Mouse (Mus musculus) midbrain, postnatal 0 days (tissue): Measurements from ENCODE around the gene Ccdc73. TPM values are rescaled to one million over a fixed set of nuclear protein-coding genes. Genes with fewer than 3 reads are reported as not detected.

Experiments
- ATAC-seq: fragments of 200-750 bp; cut with Nextera tagmentation; 2 replicates; pipeline ENCODE4 v1.8.0; 2017; ENCODE audit warnings: moderate number of reproducible peaks, mild to moderate bottlenecking, moderate TSS enrichment, moderate library complexity; ENCODE audit not compliant: low FRiP score
- DNase-seq: peaks from one replicate; pipeline ENCODE4 v3.0.0-alpha.2; 2015; ENCODE audit warnings: low spot score
- H3K27ac ChIP-seq: fragments of 300-500 bp; sonication (generic); 2 replicates; pipeline ENCODE4 v1.5.1; 2014; ENCODE audit warnings: low read depth, mild to moderate bottlenecking, low read length, mixed read lengths
- H3K27me3 ChIP-seq: fragments of 300-500 bp; sonication (generic); 2 replicates; pipeline ENCODE4 v1.6.1; 2014; ENCODE audit warnings: low read length, control low read depth, mixed read lengths; ENCODE audit not compliant: insufficient read depth
- H3K36me3 ChIP-seq: fragments of 300-500 bp; sonication (generic); 2 replicates; pipeline ENCODE4 v1.6.1; 2014; ENCODE audit warnings: low read length, control low read depth, mixed read lengths; ENCODE audit not compliant: insufficient read depth
- H3K4me1 ChIP-seq: fragments of 300-500 bp; sonication (generic); 2 replicates; pipeline ENCODE4 v1.6.1; 2014; ENCODE audit warnings: mild to moderate bottlenecking, control low read depth, antibody characterized with exemption, low read length, mixed read lengths; ENCODE audit not compliant: insufficient read depth
- H3K4me2 ChIP-seq: fragments of 300-500 bp; sonication (generic); 2 replicates; pipeline ENCODE4 v1.6.1; 2014; ENCODE audit warnings: low read depth, mild to moderate bottlenecking, low read length, mixed read lengths; ENCODE audit not compliant: poor library complexity, severe bottlenecking
- H3K4me3 ChIP-seq: fragments of 300-500 bp; sonication (generic); 2 replicates; pipeline ENCODE4 v1.5.1; 2014; ENCODE audit warnings: low read depth, mild to moderate bottlenecking, low read length, moderate library complexity
- H3K9ac ChIP-seq: fragments of 300-500 bp; sonication (generic); replicated peaks from 2 replicates; pipeline ENCODE4 v1.6.1; 2014; ENCODE audit warnings: mild to moderate bottlenecking, low read length, moderate library complexity, mixed read lengths; ENCODE audit not compliant: poor library complexity, severe bottlenecking
- H3K9me3 ChIP-seq: fragments of 300-500 bp; sonication (generic); 2 replicates; pipeline ENCODE4 v1.6.1; 2016; ENCODE audit warnings: low read length, control low read depth
- CTCF ChIP-seq: IDR thresholded peaks from 2 replicates; pipeline ENCODE4 v1.5.1; 2016; ENCODE audit warnings: antibody characterized with exemption, mild to moderate bottlenecking
- WGBS: fragments of 180-500 bp; shearing (Covaris S2); extraction: QIAGEN DNeasy Blood & Tissue Kit; methylation state at CpG from one replicate; pipeline ENCODE4 v1.1.7; 2014; 5-methylcytosine and 5-hydroxymethylcytosine counted together
- polyA plus RNA-seq: library from polyadenylated mRNA; unstranded; fragments of >200 nt; fragmentation: Nextera tagmentation; extraction: Ambion mirVana; gene quantifications from 2 replicates; pipeline ENCODE4 v1.2.1, GENCODE M21; 2015
- total RNA-seq: library from RNA; depleted of rRNA; stranded (reverse); fragments of >200 nt; gene quantifications from 2 replicates; pipeline ENCODE4 v1.2.3, GENCODE M21; 2014; rRNA removed

Gene Ccdc73
- total and polyA plus RNA-seq, 2 experiments from 2014 or later, result 0.71 to 4.5 TPM

GRCm38 (mm10) chr2:105058577-105059116 is 191.0 kb downstream of the Ccdc73 start:
- 78% methylated on average over 7 of the region's 7 CpGs for WGBS
- no peak for TF ChIP-seq CTCF
- no peak overlapping the region for H3K9ac ChIP-seq
- no peaks in the 10 kb centered on the region for H3K36me3 ChIP-seq
- no peak for ATAC-seq
- H3K9me3 ChIP-seq, result no peaks in the 10 kb centered on the region
- no peaks in the 10 kb centered on the region for H3K27me3 ChIP-seq
- no peak overlapping the region for H3K27ac ChIP-seq
- no peaks in the 10 kb centered on the region for H3K4me1 ChIP-seq
- no peak overlapping the region for H3K4me2 ChIP-seq
- no peak overlapping the region for H3K4me3 ChIP-seq
- no peak for DNase-seq

- ATAC-seq (no peak), DNase-seq (no peak)
- no peak overlapping the region for H3K4me3 ChIP-seq
- H3K9ac ChIP-seq, result no peak overlapping the region
- no peak overlapping the region for H3K4me2 ChIP-seq
- no peak for TF ChIP-seq CTCF
- no peaks in the 10 kb centered on the region for H3K9me3 ChIP-seq
- no peak overlapping the region for H3K27ac ChIP-seq
- H3K4me1 ChIP-seq, result no peaks in the 10 kb centered on the region
- no peaks in the 10 kb centered on the region for H3K27me3 ChIP-seq
- WGBS, result 55% methylated on average over 7 of the region's 7 CpGs
- H3K36me3 ChIP-seq, result no peaks in the 10 kb centered on the region
Observed at GRCm38 (mm10) chr2:105062741-105063372, 195.3 kb downstream of the Ccdc73 start.

Other genes with a start within 250 kb of the Ccdc73 start
- gene Tcp11l1, start 155.6 kb upstream of the Ccdc73 start, total RNA-seq, result 27.8 and 28.2 TPM in 2 replicates
- gene Tcp11l1, start 155.6 kb upstream of the Ccdc73 start, polyA plus RNA-seq, result 51.6 and 58.8 TPM in 2 replicates
- not detected in 2 replicates for gene Pin1rt1, start 151.4 kb upstream of the Ccdc73 start, total RNA-seq
- not detected in 2 replicates for gene Pin1rt1, start 151.4 kb upstream of the Ccdc73 start, polyA plus RNA-seq
- gene Depdc7, start 124.9 kb upstream of the Ccdc73 start, total RNA-seq, result 1.9 and 2.3 TPM in 2 replicates
- gene Depdc7, start 124.9 kb upstream of the Ccdc73 start, polyA plus RNA-seq, result 0.90 and 1.5 TPM in 2 replicates
- gene Qser1, start 51.0 kb upstream of the Ccdc73 start, total RNA-seq, result 14.1 TPM in 2 replicates
- gene Qser1, start 51.0 kb upstream of the Ccdc73 start, polyA plus RNA-seq, result 2.9 and 3.4 TPM in 2 replicates
- gene Prrg4, start 17.9 kb upstream of the Ccdc73 start, total RNA-seq, result 1.5 and 3.9 TPM in 2 replicates
- gene Prrg4, start 17.9 kb upstream of the Ccdc73 start, polyA plus RNA-seq, result 0.58 and 0.98 TPM in 2 replicates
- 86.4 and 127 TPM in 2 replicates for gene Eif3m, start 149.3 kb downstream of the Ccdc73 start, total RNA-seq
- gene Eif3m, start 149.3 kb downstream of the Ccdc73 start, polyA plus RNA-seq, result 170 and 171 TPM in 2 replicates
- gene Gm11060, start 224.2 kb downstream of the Ccdc73 start, total RNA-seq, result not detected in 2 replicates
- not detected in 2 replicates for gene Gm11060, start 224.2 kb downstream of the Ccdc73 start, polyA plus RNA-seq